Mouse (Mus musculus): Measurements from ENCODE around the gene Trpm6. TPM values are rescaled to one million over a fixed set of nuclear protein-coding genes. Genes with fewer than 3 reads are reported as not detected.

The Trpm6 gene
- polyA plus RNA-seq, 1 experiment from 2014 or later = 0.32 TPM

DNA sequence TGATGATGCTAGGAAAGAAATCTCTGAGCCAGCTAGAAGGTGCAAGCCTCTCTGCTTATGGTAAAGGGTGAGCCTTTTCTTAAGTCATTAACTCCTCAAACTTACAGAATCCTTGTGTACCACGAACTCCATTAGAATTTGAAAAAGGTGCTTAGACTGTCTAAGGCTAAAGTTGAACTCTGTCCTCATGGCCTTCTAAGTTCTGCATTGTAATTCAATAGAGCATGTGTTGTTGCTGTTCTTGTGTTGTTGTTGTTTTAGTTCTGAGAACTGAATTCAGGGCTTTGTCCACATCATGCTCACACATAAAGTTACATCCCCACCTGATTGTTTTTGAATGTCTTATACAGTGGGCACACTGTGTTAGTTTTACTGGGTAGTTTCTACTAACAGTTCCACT is 49.9 kb downstream of the Trpm6 start:
- no peak overlapping the region for H3K27ac ChIP-seq (replicated peaks; ENCODE audit: low read depth, low read length)
- no peaks in the 10 kb centered on the region for H3K27me3 ChIP-seq (ENCODE audit: control insufficient read depth, insufficient read depth, low read length)
- H3K4me3 ChIP-seq (replicated peaks; ENCODE audit: low read depth, low read length) = no peak overlapping the region
- no peak overlapping the region for H3K4me2 ChIP-seq (ENCODE audit: low read length)
- DNase-seq = no peak
- H3K36me3 ChIP-seq (ENCODE audit: control insufficient read depth, insufficient read depth, low read length) = no peaks in the 10 kb centered on the region
- no peaks in the 10 kb centered on the region for H3K9me3 ChIP-seq (ENCODE audit: control insufficient read depth, low read length)
- WGBS = 63% methylated on average over 1 of the region's 1 CpGs
- H3K4me1 ChIP-seq (ENCODE audit: control insufficient read depth, insufficient read depth, low read length) = no peaks in the 10 kb centered on the region
- no peak overlapping the region for H3K9ac ChIP-seq (replicated peaks; ENCODE audit: low read length)
- ATAC-seq (ENCODE audit: low FRiP score, low TSS enrichment) = no peak

DNA sequence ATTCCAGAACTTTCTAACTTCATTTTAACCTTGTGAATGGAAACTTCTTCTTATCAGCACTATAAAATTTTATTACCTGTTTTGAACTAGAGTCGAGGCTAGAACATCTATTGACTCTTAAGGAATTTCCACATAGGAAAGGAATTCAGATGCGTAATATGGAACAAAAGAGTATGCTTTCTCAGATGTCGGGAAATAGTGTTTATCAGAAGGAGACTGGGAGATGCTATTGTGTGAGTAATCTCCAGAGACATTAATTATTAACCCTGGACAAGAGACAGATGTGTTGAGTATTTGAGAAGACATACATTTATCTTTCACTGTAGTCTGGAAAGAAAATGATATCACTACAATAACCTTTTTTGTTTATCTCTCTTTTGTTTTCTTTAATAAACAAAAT is 61.5 kb downstream of the Trpm6 start:
- Histone ChIP-seq H3K4me1 (ENCODE audit: control insufficient read depth, insufficient read depth, low read length) (no peaks in the 10 kb centered on the region), H3K9ac (replicated peaks; ENCODE audit: low read length) (no peak overlapping the region), H3K36me3 (ENCODE audit: control insufficient read depth, insufficient read depth, low read length) (no peaks in the 10 kb centered on the region), H3K9me3 (ENCODE audit: control insufficient read depth, low read length) (no peaks in the 10 kb centered on the region), H3K4me3 (replicated peaks; ENCODE audit: low read depth, low read length) (no peak overlapping the region), H3K27me3 (ENCODE audit: control insufficient read depth, insufficient read depth, low read length) (no peaks in the 10 kb centered on the region), H3K4me2 (ENCODE audit: low read length) (no peak overlapping the region), H3K27ac (replicated peaks; ENCODE audit: low read depth, low read length) (no peak overlapping the region)
- DNase-seq = no peak
- 87% methylated on average over 3 of the region's 3 CpGs for WGBS
- no peak for ATAC-seq (ENCODE audit: low FRiP score, low TSS enrichment)

DNA sequence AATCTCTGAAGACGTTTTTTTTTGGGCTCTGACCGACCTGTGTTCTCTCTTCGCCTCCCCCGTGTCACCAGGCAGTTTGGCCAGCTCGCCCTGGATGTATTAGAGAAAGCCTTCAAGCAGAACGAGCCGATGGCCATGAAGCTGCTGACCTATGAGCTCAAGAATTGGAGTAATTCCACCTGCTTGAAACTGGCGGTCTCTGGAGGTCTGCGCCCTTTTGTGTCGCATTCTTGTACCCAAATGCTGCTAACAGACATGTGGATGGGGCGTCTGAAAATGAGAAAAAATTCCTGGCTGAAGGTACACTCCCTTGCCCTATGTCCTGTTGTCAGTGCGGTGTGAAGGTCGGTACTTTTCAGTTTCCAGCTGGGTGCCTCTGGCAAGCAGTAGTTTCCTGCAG is 65.4 kb downstream of the Trpm6 start:
- Histone ChIP-seq H3K27ac (replicated peaks; ENCODE audit: low read depth, low read length) (no peak overlapping the region), H3K4me3 (replicated peaks; ENCODE audit: low read depth, low read length) (no peak overlapping the region), H3K4me2 (ENCODE audit: low read length) (no peak overlapping the region), H3K9me3 (ENCODE audit: control insufficient read depth, low read length) (no peaks in the 10 kb centered on the region), H3K9ac (replicated peaks; ENCODE audit: low read length) (no peak overlapping the region), H3K27me3 (ENCODE audit: control insufficient read depth, insufficient read depth, low read length) (no peaks in the 10 kb centered on the region), H3K36me3 (ENCODE audit: control insufficient read depth, insufficient read depth, low read length) (no peaks in the 10 kb centered on the region), H3K4me1 (ENCODE audit: control insufficient read depth, insufficient read depth, low read length) (no peaks in the 10 kb centered on the region)
- DNase-seq (no peak), ATAC-seq (ENCODE audit: low FRiP score, low TSS enrichment) (no peak)
- 81% methylated on average over 13 of the region's 13 CpGs for WGBS

- Histone ChIP-seq H3K4me3 (replicated peaks; ENCODE audit: low read depth, low read length) (no peak overlapping the region), H3K9me3 (ENCODE audit: control insufficient read depth, low read length) (no peaks in the 10 kb centered on the region), H3K4me1 (ENCODE audit: control insufficient read depth, insufficient read depth, low read length) (no peaks in the 10 kb centered on the region), H3K27me3 (ENCODE audit: control insufficient read depth, insufficient read depth, low read length) (no peaks in the 10 kb centered on the region), H3K4me2 (ENCODE audit: low read length) (no peak overlapping the region), H3K36me3 (ENCODE audit: control insufficient read depth, insufficient read depth, low read length) (no peaks in the 10 kb centered on the region), H3K9ac (replicated peaks; ENCODE audit: low read length) (no peak overlapping the region), H3K27ac (replicated peaks; ENCODE audit: low read depth, low read length) (no peak overlapping the region)
- DNase-seq (no peak), ATAC-seq (ENCODE audit: low FRiP score, low TSS enrichment) (no peak)
- WGBS = 81% methylated on average over 2 of the region's 2 CpGs
Observed at GRCm38 (mm10) chr19:18817425-18817824, 67.6 kb downstream of the Trpm6 start.

DNA sequence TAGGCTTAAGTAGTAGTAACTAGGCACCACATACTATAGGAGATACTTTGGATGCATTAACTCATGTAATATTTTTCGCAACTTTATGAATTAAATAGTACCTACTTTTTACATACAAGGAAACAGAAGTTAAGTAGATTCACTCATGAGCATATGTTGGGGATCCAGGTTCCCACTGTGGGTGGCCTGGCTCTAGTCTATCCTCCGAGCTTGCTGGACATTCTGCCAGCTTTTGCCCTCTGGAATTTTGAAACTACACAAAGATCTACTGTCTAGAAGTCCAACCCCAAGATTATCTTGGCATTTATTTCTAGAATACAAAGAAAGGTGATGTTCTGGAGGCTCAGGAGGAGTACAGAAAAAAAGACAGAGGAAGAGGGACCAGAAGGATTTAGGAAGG is 78.8 kb downstream of the Trpm6 start:
- WGBS = 85% methylated on average over 2 of the region's 2 CpGs
- no peak overlapping the region for H3K27ac ChIP-seq (replicated peaks; ENCODE audit: low read depth, low read length)
- H3K4me1 ChIP-seq (ENCODE audit: control insufficient read depth, insufficient read depth, low read length) = no peaks in the 10 kb centered on the region
- H3K9ac ChIP-seq (replicated peaks; ENCODE audit: low read length) = no peak overlapping the region
- ATAC-seq (ENCODE audit: low FRiP score, low TSS enrichment) = no peak
- no peak overlapping the region for H3K4me2 ChIP-seq (ENCODE audit: low read length)
- no peaks in the 10 kb centered on the region for H3K36me3 ChIP-seq (ENCODE audit: control insufficient read depth, insufficient read depth, low read length)
- H3K9me3 ChIP-seq (ENCODE audit: control insufficient read depth, low read length) = no peaks in the 10 kb centered on the region
- H3K27me3 ChIP-seq (ENCODE audit: control insufficient read depth, insufficient read depth, low read length) = no peaks in the 10 kb centered on the region
- no peak for DNase-seq
- H3K4me3 ChIP-seq (replicated peaks; ENCODE audit: low read depth, low read length) = no peak overlapping the region

DNA sequence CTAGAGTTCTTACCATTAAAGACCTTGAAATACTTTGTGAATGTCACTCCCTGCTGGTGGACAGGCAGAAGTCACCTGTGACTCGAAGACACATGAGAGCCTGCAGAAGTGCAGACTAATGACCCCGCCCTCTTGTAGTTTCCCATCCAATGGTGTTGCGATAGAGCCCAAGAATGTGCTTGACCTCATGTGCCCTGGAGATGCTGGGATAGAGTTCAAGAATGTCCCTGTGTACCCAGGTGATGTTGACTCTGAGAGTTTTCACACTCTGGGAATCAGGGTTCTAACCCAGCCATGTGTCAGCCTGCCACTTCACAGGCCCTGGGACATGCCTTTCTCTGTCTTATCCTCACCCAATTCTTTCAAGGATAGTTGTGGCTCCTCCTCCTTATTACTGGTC is 81.4 kb downstream of the Trpm6 start:
- Histone ChIP-seq H3K27me3 (ENCODE audit: control insufficient read depth, insufficient read depth, low read length) (no peaks in the 10 kb centered on the region), H3K4me2 (ENCODE audit: low read length) (no peak overlapping the region), H3K9me3 (ENCODE audit: control insufficient read depth, low read length) (no peaks in the 10 kb centered on the region), H3K4me1 (ENCODE audit: control insufficient read depth, insufficient read depth, low read length) (no peaks in the 10 kb centered on the region), H3K27ac (replicated peaks; ENCODE audit: low read depth, low read length) (no peak overlapping the region), H3K36me3 (ENCODE audit: control insufficient read depth, insufficient read depth, low read length) (no peaks in the 10 kb centered on the region), H3K4me3 (replicated peaks; ENCODE audit: low read depth, low read length) (no peak overlapping the region), H3K9ac (replicated peaks; ENCODE audit: low read length) (no peak overlapping the region)
- DNase-seq (no peak), ATAC-seq (ENCODE audit: low FRiP score, low TSS enrichment) (no peak)
- WGBS = 87% methylated on average over 3 of the region's 3 CpGs

GRCm38 (mm10) chr19:18834971-18835370 is 85.2 kb downstream of the Trpm6 start:
- no peak overlapping the region for H3K9ac ChIP-seq (replicated peaks; ENCODE audit: low read length)
- H3K36me3 ChIP-seq (ENCODE audit: control insufficient read depth, insufficient read depth, low read length) = no peaks in the 10 kb centered on the region
- no peaks in the 10 kb centered on the region for H3K27me3 ChIP-seq (ENCODE audit: control insufficient read depth, insufficient read depth, low read length)
- DNase-seq (peak; percentile 81), ATAC-seq (ENCODE audit: low FRiP score, low TSS enrichment) (no peak; the same call in 1 of the 2 replicates)
- H3K4me3 ChIP-seq (replicated peaks; ENCODE audit: low read depth, low read length) = no peak overlapping the region
- H3K4me1 ChIP-seq (ENCODE audit: control insufficient read depth, insufficient read depth, low read length) = no peaks in the 10 kb centered on the region
- no peak overlapping the region for H3K27ac ChIP-seq (replicated peaks; ENCODE audit: low read depth, low read length)
- H3K9me3 ChIP-seq (ENCODE audit: control insufficient read depth, low read length) = no peaks in the 10 kb centered on the region
- 11% methylated on average over 6 of the region's 6 CpGs for WGBS
- no peak overlapping the region for H3K4me2 ChIP-seq (ENCODE audit: low read length)

DNA sequence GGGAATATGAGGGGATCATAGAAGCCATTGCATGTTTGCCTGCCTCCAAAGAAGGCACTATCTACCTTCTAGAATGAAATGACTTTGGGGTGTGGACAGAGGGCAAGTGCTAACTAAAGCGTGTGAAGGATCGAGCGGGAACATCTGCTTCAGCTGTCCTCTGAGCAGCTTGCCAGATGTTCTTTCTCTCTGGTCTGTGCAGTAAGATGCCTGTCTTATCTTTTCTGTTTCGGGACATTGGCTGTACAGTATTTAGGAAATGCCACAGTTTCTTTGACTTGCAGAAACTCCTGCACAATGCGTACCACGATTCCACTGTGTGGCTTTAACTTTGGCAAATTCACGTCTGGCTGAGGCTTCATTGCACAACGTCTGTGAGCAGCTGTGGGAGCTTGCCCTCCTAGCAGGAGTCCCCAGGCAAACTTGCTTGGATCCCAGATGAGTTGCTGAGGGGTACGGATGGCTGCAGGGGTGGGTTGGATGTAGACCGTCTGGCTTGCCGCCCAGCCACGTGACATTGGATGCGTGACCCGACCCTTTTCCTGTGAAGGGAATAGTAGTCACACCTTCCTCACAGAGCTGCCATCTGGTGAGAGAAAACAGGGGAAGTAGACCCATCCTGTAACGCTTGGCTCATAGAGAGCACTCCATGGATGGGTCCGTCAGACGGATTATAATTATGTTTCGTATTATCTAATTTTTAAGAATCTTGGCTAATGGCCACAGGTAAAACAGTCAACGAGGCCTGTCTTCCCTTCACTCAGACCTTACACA is 92.2 kb downstream of the Trpm6 start:
- 89% methylated on average over 19 of the region's 19 CpGs for WGBS
- no peak overlapping the region for H3K4me2 ChIP-seq (ENCODE audit: low read length)
- ATAC-seq (ENCODE audit: low FRiP score, low TSS enrichment) (no peak), DNase-seq (no peak)
- H3K27ac ChIP-seq (replicated peaks; ENCODE audit: low read depth, low read length) = no peak overlapping the region
- H3K9ac ChIP-seq (replicated peaks; ENCODE audit: low read length) = no peak overlapping the region
- no peaks in the 10 kb centered on the region for H3K36me3 ChIP-seq (ENCODE audit: control insufficient read depth, insufficient read depth, low read length)
- no peaks in the 10 kb centered on the region for H3K27me3 ChIP-seq (ENCODE audit: control insufficient read depth, insufficient read depth, low read length)
- H3K4me1 ChIP-seq (ENCODE audit: control insufficient read depth, insufficient read depth, low read length) = no peaks in the 10 kb centered on the region
- H3K4me3 ChIP-seq (replicated peaks; ENCODE audit: low read depth, low read length) = no peak overlapping the region
- H3K9me3 ChIP-seq (ENCODE audit: control insufficient read depth, low read length) = no peaks in the 10 kb centered on the region

- DNase-seq (no peak), ATAC-seq (ENCODE audit: low FRiP score, low TSS enrichment) (no peak)
- 85% methylated on average over 11 of the region's 11 CpGs for WGBS
- H3K4me2 ChIP-seq (ENCODE audit: low read length) = no peak overlapping the region
- no peak overlapping the region for H3K27ac ChIP-seq (replicated peaks; ENCODE audit: low read depth, low read length)
- no peak overlapping the region for H3K9ac ChIP-seq (replicated peaks; ENCODE audit: low read length)
- no peaks in the 10 kb centered on the region for H3K4me1 ChIP-seq (ENCODE audit: control insufficient read depth, insufficient read depth, low read length)
- H3K36me3 ChIP-seq (ENCODE audit: control insufficient read depth, insufficient read depth, low read length) = no peaks in the 10 kb centered on the region
- no peaks in the 10 kb centered on the region for H3K9me3 ChIP-seq (ENCODE audit: control insufficient read depth, low read length)
- H3K4me3 ChIP-seq (replicated peaks; ENCODE audit: low read depth, low read length) = no peak overlapping the region
- no peaks in the 10 kb centered on the region for H3K27me3 ChIP-seq (ENCODE audit: control insufficient read depth, insufficient read depth, low read length)
Observed at GRCm38 (mm10) chr19:18842626-18843025, 92.8 kb downstream of the Trpm6 start.
